Mouse (Mus musculus) testis, adult 2 months (tissue): ENCODE results near the gene Srbd1. TPM values are rescaled to one million over a fixed set of nuclear protein-coding genes. Genes with fewer than 3 reads are reported as not detected.

ENCODE experiments used
- H3K27ac ChIP-seq: fragments of 200-500 bp; 2 replicates; pipeline ENCODE4 v1.5.1; 2012; ENCODE audit warnings: low read depth, low read length; ENCODE audit not compliant: control insufficient read depth, insufficient read depth
- H3K27me3 ChIP-seq: fragments of 200-500 bp; 2 replicates; pipeline ENCODE4 v1.6.1; 2012; ENCODE audit warnings: mild to moderate bottlenecking, low read length, moderate library complexity; ENCODE audit not compliant: control insufficient read depth, insufficient read depth
- H3K36me3 ChIP-seq: fragments of 200-500 bp; 2 replicates; pipeline ENCODE4 v1.6.1; 2012; ENCODE audit warnings: mild to moderate bottlenecking, low read length; ENCODE audit not compliant: control insufficient read depth, insufficient read depth
- H3K4me1 ChIP-seq: fragments of 200-500 bp; 2 replicates; pipeline ENCODE4 v1.6.1; 2012; ENCODE audit warnings: low read length; ENCODE audit not compliant: control insufficient read depth, insufficient read depth
- H3K4me3 ChIP-seq: fragments of 200-500 bp; 2 replicates; pipeline ENCODE4 v1.5.1; 2012; ENCODE audit warnings: low read depth, mild to moderate bottlenecking, low read length, moderate library complexity, mixed read lengths; ENCODE audit not compliant: control insufficient read depth
- CTCF ChIP-seq: fragments of 200-500 bp; IDR thresholded peaks from 2 replicates; pipeline ENCODE4 v1.5.1; 2012; ENCODE audit warnings: low read depth, mild to moderate bottlenecking, inconsistent platforms, low read length, moderate library complexity; ENCODE audit not compliant: control insufficient read depth, insufficient read depth, insufficient replicate concordance
- POLR2A ChIP-seq: fragments of 200-500 bp; IDR thresholded peaks from 2 replicates; pipeline ENCODE4 v1.6.1; 2012; ENCODE audit warnings: low read depth, mild to moderate bottlenecking, inconsistent platforms, low read length, moderate library complexity; ENCODE audit not compliant: control insufficient read depth
- polyA plus RNA-seq: library from polyadenylated mRNA; depleted of rRNA; stranded (reverse); fragments of >200 nt; gene quantifications from 2 replicates; pipeline ENCODE4 v1.2.3, GENCODE M21; 2012

The Srbd1 gene
- polyA plus RNA-seq, 1 experiment: 2.5 TPM

DNA sequence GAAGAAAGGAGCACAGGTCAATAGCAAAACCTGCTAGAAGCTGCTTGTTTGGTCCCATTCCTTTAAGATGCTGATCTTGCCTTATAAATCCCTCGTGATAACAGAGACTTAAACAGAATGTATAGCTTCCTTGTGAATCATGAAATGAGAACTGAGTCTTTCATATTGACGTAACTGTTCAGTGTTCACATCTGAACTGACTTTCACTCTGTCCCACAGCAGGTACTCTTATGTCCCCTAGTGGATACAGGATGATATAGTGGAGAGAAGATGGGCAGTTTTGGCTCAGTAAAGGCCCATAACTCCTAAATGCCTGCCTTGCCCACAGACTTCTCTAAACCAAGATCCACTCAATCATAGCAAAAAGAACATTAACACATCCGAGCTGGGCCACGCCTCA, 130.7 kb downstream of the Srbd1 start:
- no peaks in the 10 kb centered on the region for H3K4me1 ChIP-seq

DNA sequence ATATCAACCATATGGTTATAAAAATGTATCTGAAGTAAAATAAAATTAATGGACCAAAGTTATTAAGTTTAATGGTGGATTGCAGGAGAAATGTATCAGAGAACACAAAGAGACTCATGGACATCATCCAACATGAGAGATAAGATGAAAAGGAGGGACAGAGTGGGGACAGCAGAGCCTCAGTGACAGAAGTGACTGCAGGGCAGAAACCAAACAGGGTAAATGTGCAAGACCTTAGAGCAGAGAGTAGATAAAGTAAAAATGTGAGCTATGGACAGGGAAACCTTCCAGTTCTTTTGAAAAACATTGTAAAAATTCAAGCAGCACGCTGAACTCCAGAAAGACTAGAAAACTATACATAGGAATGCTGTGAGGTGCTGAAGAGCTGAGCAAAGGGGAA, 132.4 kb downstream of the Srbd1 start:
- TF ChIP-seq POLR2A (no peak), CTCF (no peak)
- Histone ChIP-seq H3K36me3 (no peaks in the 10 kb centered on the region), H3K4me3 (no peak overlapping the region), H3K27me3 (no peaks in the 10 kb centered on the region), H3K27ac (no peak overlapping the region), H3K4me1 (no peaks in the 10 kb centered on the region)

More for the DNA sequence above, 130.7 kb downstream of the Srbd1 start:
- Histone ChIP-seq H3K36me3 (no peaks in the 10 kb centered on the region), H3K27me3 (no peaks in the 10 kb centered on the region), H3K4me3 (no peak overlapping the region), H3K27ac (no peak overlapping the region)
- no peak for TF ChIP-seq CTCF

DNA sequence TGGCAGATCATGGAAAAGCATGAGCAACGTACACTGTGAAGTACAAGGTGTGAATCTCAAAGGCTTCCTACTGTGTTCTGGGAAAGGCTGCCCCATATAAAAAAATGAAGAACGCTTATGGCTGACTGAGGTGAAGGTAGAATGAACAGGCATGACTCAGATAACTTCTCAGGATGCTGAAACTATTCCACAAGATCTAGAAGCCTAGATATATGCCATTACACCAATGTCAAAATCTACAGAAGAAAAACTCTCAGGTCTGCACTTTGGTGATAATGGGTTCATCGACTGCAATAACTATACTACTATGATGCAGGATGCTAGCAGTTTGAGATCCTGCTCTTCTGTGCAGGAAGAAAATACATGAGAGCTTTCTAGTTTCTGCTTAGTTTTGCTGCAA, 133.1 kb downstream of the Srbd1 start:
- Histone ChIP-seq H3K4me3 (no peak overlapping the region), H3K4me1 (no peaks in the 10 kb centered on the region), H3K36me3 (no peaks in the 10 kb centered on the region), H3K27me3 (no peaks in the 10 kb centered on the region), H3K27ac (no peak overlapping the region)
- TF ChIP-seq CTCF (no peak), POLR2A (no peak)

DNA sequence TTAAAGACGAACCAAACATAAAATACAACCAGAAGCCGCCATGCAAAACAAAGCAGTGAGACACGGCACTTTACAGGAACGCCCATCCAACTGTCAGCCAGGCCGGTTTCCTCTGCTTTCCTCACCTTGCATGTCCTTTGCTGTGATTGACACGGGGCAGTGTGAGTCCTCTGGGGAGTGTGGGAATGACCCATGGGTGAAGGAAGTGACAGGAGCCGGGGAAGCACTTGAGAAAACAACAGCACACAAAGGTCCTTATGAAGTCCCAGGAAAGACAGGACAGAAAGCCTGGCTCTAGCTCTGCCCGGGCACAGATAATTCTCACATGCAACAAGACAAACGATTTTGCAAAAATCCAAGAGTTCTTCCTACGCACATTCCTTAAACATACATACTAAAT, 136.6 kb downstream of the Srbd1 start:
- no peak for TF ChIP-seq POLR2A
- TF ChIP-seq CTCF: no peak
- Histone ChIP-seq H3K27me3 (no peaks in the 10 kb centered on the region), H3K27ac (no peak overlapping the region), H3K4me3 (no peak overlapping the region), H3K36me3 (no peaks in the 10 kb centered on the region), H3K4me1 (no peaks in the 10 kb centered on the region)

DNA sequence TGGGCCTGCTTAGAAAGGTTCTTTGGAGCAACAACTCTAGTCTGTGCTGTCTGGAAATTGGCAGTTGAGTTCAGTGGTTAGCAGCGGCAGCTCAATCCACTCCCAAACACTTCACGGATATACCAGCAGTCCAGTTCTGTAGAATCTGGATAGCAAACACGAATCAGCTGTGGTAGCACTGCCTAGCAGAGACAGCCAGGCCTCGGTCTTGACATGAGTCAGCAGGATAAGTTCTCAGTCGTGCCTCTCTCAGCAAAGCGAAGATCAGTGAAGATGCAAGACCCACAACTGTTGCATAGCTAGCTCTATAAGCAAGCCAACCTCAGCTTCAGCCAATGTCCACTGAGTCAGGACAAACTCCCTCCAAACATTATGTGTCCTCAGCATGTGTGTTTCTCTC, 142.9 kb downstream of the Srbd1 start:
- no peaks in the 10 kb centered on the region for H3K4me1 ChIP-seq
- no peaks in the 10 kb centered on the region for H3K36me3 ChIP-seq
- H3K27me3 ChIP-seq: no peaks in the 10 kb centered on the region
- H3K27ac ChIP-seq: no peak overlapping the region
- no peak overlapping the region for H3K4me3 ChIP-seq
- TF ChIP-seq POLR2A (no peak), CTCF (no peak)

DNA sequence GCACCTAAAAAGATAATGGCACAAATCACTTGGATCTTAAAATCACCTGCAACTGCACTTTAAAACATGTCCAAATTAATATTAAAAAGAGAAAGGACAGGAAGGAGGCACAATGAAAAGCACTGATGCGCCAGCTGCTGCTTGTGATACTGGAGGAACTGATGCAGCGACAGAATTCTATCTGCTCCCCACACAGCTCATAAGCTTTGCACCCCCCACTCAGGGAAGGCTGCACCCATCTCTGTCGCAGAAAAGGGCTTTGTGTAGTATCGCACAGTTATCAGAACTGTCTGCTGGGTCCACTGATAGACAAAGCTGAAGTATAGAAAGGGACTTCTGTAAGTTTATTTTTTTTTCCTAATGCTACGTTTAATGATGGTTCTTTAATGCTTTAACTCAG, 143.3 kb downstream of the Srbd1 start:
- H3K27me3 ChIP-seq: no peaks in the 10 kb centered on the region
- no peak overlapping the region for H3K4me3 ChIP-seq
- TF ChIP-seq CTCF (no peak), POLR2A (no peak)

DNA sequence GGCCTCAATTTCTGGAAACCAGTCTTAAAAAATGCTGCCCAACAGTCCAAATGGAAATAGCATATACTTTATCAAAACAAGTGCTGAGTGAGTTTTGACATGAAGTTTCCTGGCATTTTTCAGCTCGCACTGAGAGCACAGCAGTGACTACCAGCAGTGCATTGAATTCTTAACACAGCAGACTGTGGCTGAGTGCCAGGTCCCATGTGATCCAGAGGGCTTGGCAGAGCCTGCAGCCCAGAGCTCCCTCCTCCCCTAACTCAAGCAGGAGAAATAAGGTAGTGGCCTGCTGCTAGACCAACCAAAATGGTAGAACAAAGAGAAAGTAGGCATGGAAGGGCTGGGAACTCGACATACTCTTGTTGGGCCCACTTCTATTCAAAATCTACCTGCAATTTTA, 149.2 kb downstream of the Srbd1 start:
- H3K27me3 ChIP-seq: no peaks in the 10 kb centered on the region
- no peak overlapping the region for H3K4me3 ChIP-seq
- TF ChIP-seq POLR2A (no peak), CTCF (no peak)
- no peaks in the 10 kb centered on the region for H3K36me3 ChIP-seq
- H3K4me1 ChIP-seq: no peaks in the 10 kb centered on the region
- no peak overlapping the region for H3K27ac ChIP-seq

More for the DNA sequence above, 143.3 kb downstream of the Srbd1 start:
- Histone ChIP-seq H3K27ac (no peak overlapping the region), H3K4me1 (no peaks in the 10 kb centered on the region), H3K36me3 (no peaks in the 10 kb centered on the region)

DNA sequence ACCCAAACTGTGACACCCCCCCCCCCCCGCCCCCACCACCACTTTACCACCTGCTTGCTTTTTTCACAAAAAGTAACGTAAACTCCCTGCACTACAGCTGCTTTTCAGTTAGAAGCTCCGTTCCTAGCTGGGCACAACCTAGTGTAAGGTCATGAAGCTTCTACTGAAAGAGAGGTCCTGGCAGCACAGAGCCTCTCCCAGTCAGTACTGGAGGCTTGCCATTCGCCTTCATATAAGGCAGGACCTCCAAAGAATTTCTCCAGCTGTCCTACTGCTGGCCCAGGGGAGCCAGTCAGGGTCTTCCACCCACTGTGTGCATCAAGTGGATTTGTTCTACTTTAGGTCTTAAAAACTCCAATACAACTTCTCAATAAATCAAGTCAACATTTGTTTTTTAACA, 149.9 kb downstream of the Srbd1 start:
- H3K4me3 ChIP-seq: no peak overlapping the region
- H3K36me3 ChIP-seq: no peaks in the 10 kb centered on the region
- no peaks in the 10 kb centered on the region for H3K27me3 ChIP-seq
- H3K27ac ChIP-seq: no peak overlapping the region
- TF ChIP-seq CTCF (no peak), POLR2A (no peak)
- no peaks in the 10 kb centered on the region for H3K4me1 ChIP-seq
